Mouse (Mus musculus) stomach, embryonic 15.5 days (tissue): Measurements from ENCODE around the gene Comtd1. TPM values are rescaled to one million over a fixed set of nuclear protein-coding genes. Genes with fewer than 3 reads are reported as not detected.

Experiments used
- ATAC-seq: fragments of 200-750 bp; cut with Nextera tagmentation; 2 replicates; pipeline ENCODE4 v1.8.0; 2017; ENCODE audit warnings: low read depth, moderate number of reproducible peaks, moderate TSS enrichment; ENCODE audit not compliant: insufficient read depth, low FRiP score
- H3K27ac ChIP-seq: fragments of 300-500 bp; sonication (generic); 2 replicates; pipeline ENCODE4 v1.5.1; 2015; ENCODE audit warnings: mild to moderate bottlenecking, inconsistent platforms
- H3K27me3 ChIP-seq: fragments of 300-500 bp; sonication (generic); replicated peaks from 2 replicates; pipeline ENCODE4 v1.6.1; 2015; ENCODE audit warnings: inconsistent platforms
- H3K36me3 ChIP-seq: fragments of 300-500 bp; sonication (generic); 2 replicates; pipeline ENCODE4 v1.6.1; 2015; ENCODE audit warnings: inconsistent platforms
- H3K4me1 ChIP-seq: fragments of 300-500 bp; sonication (generic); 2 replicates; pipeline ENCODE4 v1.6.1; 2015; ENCODE audit warnings: inconsistent platforms
- H3K4me2 ChIP-seq: fragments of 300-500 bp; sonication (generic); 2 replicates; pipeline ENCODE4 v1.6.1; 2015; ENCODE audit warnings: mild to moderate bottlenecking, inconsistent platforms
- H3K4me3 ChIP-seq: fragments of 300-500 bp; sonication (generic); replicated peaks from 2 replicates; pipeline ENCODE4 v1.5.1; 2015; ENCODE audit warnings: inconsistent platforms
- H3K9ac ChIP-seq: fragments of 300-500 bp; sonication (generic); 2 replicates; pipeline ENCODE4 v1.6.1; 2015; ENCODE audit warnings: inconsistent platforms
- H3K9me3 ChIP-seq: fragments of 300-500 bp; sonication (generic); 2 replicates; pipeline ENCODE4 v1.6.1; 2016; ENCODE audit warnings: inconsistent platforms
- WGBS: fragments of 180-500 bp; shearing (Covaris S2); methylation state at CpG from one replicate; pipeline ENCODE4 v1.1.7; 2015; 5-methylcytosine and 5-hydroxymethylcytosine counted together
- polyA plus RNA-seq: library from polyadenylated mRNA; unstranded; fragments of >200 nt; fragmentation: Nextera tagmentation; extraction: Ambion mirVana; gene quantifications from 2 replicates; pipeline ENCODE4 v1.2.1, GENCODE M21; 2015

The Comtd1 gene
- polyA plus RNA-seq, 1 experiment from 2014 or later = 42.2 TPM

- Histone ChIP-seq H3K9ac (no peak overlapping the region), H3K36me3 (peaks cover 5% of the 10 kb centered on the region; the same call in 1 of the 2 replicates), H3K4me3 (no peak overlapping the region), H3K9me3 (no peaks in the 10 kb centered on the region), H3K4me2 (no peak overlapping the region), H3K27ac (no peak overlapping the region), H3K27me3 (no peaks in the 10 kb centered on the region), H3K4me1 (peaks cover 33% of the 10 kb centered on the region)
- WGBS = 74% methylated on average over 24 of the region's 24 CpGs
- ATAC-seq = 0 out of 2 replicates have a peak, but pooled peaks have one; percentile 13
Observed at GRCm38 (mm10) chr14:21850419-21851127, 1.8 kb upstream of the Comtd1 start.

- Histone ChIP-seq H3K4me2 (no peak overlapping the region), H3K36me3 (peaks cover 10% of the 10 kb centered on the region; the same call in 1 of the 2 replicates), H3K27ac (no peak overlapping the region), H3K4me3 (no peak overlapping the region), H3K27me3 (no peaks in the 10 kb centered on the region), H3K9ac (no peak overlapping the region), H3K4me1 (peaks cover 33% of the 10 kb centered on the region), H3K9me3 (no peaks in the 10 kb centered on the region)
- no peak for ATAC-seq
- 80% methylated on average over 13 of the region's 13 CpGs for WGBS
Observed at GRCm38 (mm10) chr14:21849524-21850418, 994 bp upstream of the Comtd1 start.

DNA sequence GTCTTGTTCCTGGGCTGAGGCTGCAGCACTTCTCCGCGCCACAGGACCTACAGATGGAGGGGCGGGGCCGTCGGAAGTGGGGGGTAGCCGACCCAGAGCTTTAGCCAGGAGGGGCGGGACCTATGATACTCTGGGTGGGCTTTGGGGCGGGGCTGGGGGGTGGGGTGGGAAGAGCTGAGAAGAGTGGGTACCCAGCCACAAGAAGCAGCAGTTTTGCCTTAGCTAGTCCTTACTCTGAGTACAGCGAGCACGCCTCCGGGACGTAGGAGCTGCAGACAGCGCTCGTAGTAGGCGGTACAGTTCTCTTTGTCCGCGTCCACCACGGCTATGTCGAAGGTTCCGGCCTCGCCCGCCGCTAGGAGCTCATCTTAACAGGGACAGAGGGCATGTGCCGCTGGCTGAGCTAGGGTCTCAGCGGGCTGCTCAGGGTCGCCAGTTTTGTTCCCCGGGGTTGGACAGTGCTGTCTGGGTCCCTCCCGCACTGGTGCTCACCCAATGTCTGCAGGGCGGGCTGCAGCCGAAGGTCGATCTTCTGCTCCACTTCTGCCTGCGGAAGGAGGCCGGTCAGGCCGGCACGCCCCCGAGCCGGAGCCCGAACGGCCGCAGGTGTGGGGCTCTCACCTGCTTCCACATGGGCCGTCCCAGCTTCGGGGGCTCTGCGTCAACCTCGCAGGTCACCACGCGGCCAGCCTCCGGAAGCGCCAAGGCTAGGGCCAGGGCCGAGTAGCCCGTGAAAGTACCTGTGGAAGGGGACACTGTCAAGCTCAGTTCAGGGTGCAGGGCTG is 1.2 kb downstream of the Comtd1 start:
- WGBS = under 1% methylated on average over 50 of the region's 50 CpGs
- Histone ChIP-seq H3K9me3 (no peaks in the 10 kb centered on the region), H3K4me2 (peak overlapping the region; percentile 97), H3K4me1 (peaks cover 24% of the 10 kb centered on the region), H3K36me3 (peaks cover 28% of the 10 kb centered on the region), H3K27ac (peak overlapping the region; percentile 79), H3K27me3 (no peaks in the 10 kb centered on the region), H3K9ac (peak overlapping the region; percentile 40), H3K4me3 (peak overlapping the region; percentile 60)
- ATAC-seq = peak; percentile 36

DNA sequence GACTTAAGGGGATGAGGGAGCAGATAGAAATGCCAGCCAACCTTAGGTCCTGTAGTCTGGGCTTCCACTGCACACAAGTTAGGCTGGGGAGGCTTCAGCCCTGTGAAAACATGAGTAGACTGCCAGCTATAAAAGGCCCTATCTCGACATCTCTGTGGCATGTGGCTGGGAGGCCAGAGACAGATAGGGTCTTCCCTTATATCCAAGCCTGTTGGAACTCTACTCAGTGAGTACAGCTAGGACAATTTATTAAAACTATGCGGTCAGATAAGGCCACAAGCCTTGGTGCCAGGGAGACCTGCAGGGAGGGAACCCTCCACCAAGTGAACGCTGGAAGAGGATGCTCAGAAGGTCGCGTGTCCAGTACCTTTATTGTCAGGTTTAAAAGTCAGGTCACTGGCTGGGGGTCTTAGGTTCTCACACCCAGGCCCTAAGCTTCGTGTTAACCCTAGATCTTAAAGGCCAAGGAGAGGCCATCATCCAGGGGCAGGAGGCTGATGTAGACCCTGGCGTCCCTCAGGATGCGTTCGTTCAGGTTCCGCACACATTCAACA is 1.9 kb downstream of the Comtd1 start:
- Histone ChIP-seq H3K4me3 (peak overlapping the region; percentile 60), H3K4me2 (peak overlapping the region; percentile 97), H3K27ac (peak overlapping the region; percentile 79), H3K4me1 (peaks cover 24% of the 10 kb centered on the region), H3K9ac (no peak overlapping the region; the same call in 1 of the 2 replicates), H3K9me3 (no peaks in the 10 kb centered on the region), H3K36me3 (peaks cover 35% of the 10 kb centered on the region), H3K27me3 (no peaks in the 10 kb centered on the region)
- ATAC-seq = no peak
- 21% methylated on average over 10 of the region's 10 CpGs for WGBS

DNA sequence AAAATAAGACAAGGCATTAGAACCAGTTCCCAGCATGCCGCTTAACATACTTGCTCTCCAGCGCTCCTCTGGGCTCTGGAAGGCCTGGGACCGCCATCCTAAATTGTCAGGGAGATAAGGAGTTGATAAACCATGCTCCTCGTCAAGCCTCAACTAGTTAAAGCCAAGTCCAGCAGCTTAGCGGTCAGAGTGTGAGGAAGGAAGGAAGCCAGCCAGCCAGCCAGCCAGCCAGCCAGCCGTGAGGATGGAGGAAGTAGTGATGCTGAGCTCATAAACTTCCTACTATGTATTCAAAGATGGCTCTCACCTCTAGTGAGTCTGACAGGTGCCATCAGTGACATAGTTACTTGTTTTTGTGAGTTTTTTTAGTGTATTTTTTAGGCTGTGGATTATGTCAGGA is 5.5 kb downstream of the Comtd1 start:
- ATAC-seq = no peak
- no peak overlapping the region for H3K27ac ChIP-seq
- H3K4me1 ChIP-seq = peaks cover 13% of the 10 kb centered on the region
- no peaks in the 10 kb centered on the region for H3K27me3 ChIP-seq
- H3K36me3 ChIP-seq = peaks cover 69% of the 10 kb centered on the region
- H3K4me2 ChIP-seq = no peak overlapping the region
- 66% methylated on average over 6 of the region's 6 CpGs for WGBS
- no peak overlapping the region for H3K9ac ChIP-seq
- no peaks in the 10 kb centered on the region for H3K9me3 ChIP-seq
- no peak overlapping the region for H3K4me3 ChIP-seq

GRCm38 (mm10) chr14:21841819-21842592 is 6.8 kb downstream of the Comtd1 start:
- no peaks in the 10 kb centered on the region for H3K27me3 ChIP-seq
- H3K4me3 ChIP-seq = no peak overlapping the region
- 81% methylated on average over 5 of the region's 5 CpGs for WGBS
- no peak overlapping the region for H3K27ac ChIP-seq
- H3K9me3 ChIP-seq = no peaks in the 10 kb centered on the region
- no peak overlapping the region for H3K9ac ChIP-seq
- H3K4me2 ChIP-seq = no peak overlapping the region
- peaks cover 3% of the 10 kb centered on the region for H3K4me1 ChIP-seq
- peaks cover 74% of the 10 kb centered on the region for H3K36me3 ChIP-seq
- no peak for ATAC-seq

- H3K27ac ChIP-seq = no peak overlapping the region
- H3K9me3 ChIP-seq = no peaks in the 10 kb centered on the region
- no peak overlapping the region for H3K4me2 ChIP-seq
- H3K9ac ChIP-seq = no peak overlapping the region
- ATAC-seq = no peak
- no peaks in the 10 kb centered on the region for H3K27me3 ChIP-seq
- 81% methylated on average over 8 of the region's 8 CpGs for WGBS
- peaks cover 2% of the 10 kb centered on the region; the same call in 1 of the 2 replicates for H3K4me1 ChIP-seq
- H3K4me3 ChIP-seq = no peak overlapping the region
- peaks cover 74% of the 10 kb centered on the region for H3K36me3 ChIP-seq
Observed at GRCm38 (mm10) chr14:21838336-21839017, 10.3 kb downstream of the Comtd1 start.

GRCm38 (mm10) chr14:21831830-21832403 is 16.9 kb downstream of the Comtd1 start:
- Histone ChIP-seq H3K36me3 (peaks cover 19% of the 10 kb centered on the region), H3K27ac (peak overlapping the region; percentile 99), H3K9ac (peak overlapping the region; percentile 85), H3K4me3 (peak overlapping the region; percentile 99), H3K27me3 (no peaks in the 10 kb centered on the region), H3K9me3 (no peaks in the 10 kb centered on the region), H3K4me1 (peaks cover 21% of the 10 kb centered on the region), H3K4me2 (peak overlapping the region; percentile 79)
- peak; percentile 0; the same call in 1 of the 2 replicates for ATAC-seq
- WGBS = under 1% methylated on average over 28 of the region's 28 CpGs

DNA sequence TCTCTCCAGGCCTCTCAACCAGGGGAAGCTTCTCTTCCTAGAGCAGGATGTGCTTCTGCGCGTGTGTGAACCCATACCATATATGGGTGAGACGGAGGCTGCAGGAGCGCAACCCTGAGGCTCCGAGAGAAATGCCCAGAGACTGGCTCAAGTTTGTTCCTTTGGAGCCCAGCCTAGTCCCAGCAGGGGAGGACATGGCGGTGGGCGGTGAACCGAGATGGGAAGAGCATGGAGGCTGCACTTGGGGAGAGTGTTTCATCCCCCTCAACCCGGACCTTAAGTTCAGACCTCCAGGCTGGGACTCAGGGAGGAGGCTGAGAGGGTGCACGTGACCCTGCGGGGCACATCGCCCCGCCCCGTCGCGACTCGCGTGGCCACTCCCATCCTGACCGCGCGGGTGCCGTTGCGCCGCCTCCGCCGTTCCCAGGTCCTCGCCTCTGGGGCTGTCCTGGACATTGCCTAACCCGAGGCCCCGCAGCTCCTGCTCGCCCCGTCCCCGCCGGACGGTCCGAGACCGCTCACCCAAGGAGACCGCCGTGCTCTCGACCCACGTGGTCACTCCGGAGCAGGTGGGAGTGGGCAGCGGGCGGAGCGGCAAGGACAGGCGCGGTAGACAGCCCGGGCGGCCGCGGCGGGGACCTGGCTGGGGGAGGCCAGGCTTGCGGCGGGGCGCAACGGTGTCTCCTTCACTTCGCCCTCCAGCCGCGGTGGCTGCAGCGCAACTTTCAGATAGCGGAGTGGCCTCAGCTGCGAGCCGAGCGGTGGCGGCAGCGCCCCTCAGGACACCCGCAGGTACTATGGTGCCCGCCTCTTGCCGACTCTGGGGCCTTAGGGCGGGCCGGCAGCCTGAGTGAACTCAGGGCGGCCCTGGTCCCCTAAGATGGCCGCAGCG is 17.7 kb downstream of the Comtd1 start:
- under 1% methylated on average over 66 of the region's 73 CpGs for WGBS
- Histone ChIP-seq H3K4me3 (peak overlapping the region; percentile 99), H3K4me1 (peaks cover 21% of the 10 kb centered on the region), H3K9ac (peak overlapping the region; percentile 85), H3K9me3 (no peaks in the 10 kb centered on the region), H3K4me2 (peak overlapping the region; percentile 79), H3K27ac (peak overlapping the region; percentile 99), H3K36me3 (peaks cover 14% of the 10 kb centered on the region), H3K27me3 (no peaks in the 10 kb centered on the region)
- ATAC-seq = peak; percentile 96
